Mouse (Mus musculus) bone marrow macrophage, adult 2 months (primary cell): ENCODE results near the gene Ephb2. TPM values are rescaled to one million over a fixed set of nuclear protein-coding genes. Genes with fewer than 3 reads are reported as not detected.

ENCODE experiments used
- H3K27ac ChIP-seq: 2 replicates; pipeline ENCODE4 v1.5.1; 2012; ENCODE audit warnings: low read depth, low read length; ENCODE audit not compliant: insufficient read depth
- H3K4me1 ChIP-seq: 2 replicates; pipeline ENCODE4 v1.6.1; 2012; ENCODE audit warnings: low read length; ENCODE audit not compliant: control insufficient read depth, insufficient read depth
- H3K4me3 ChIP-seq: 2 replicates; pipeline ENCODE4 v1.5.1; 2012; ENCODE audit warnings: mild to moderate bottlenecking, low read length, moderate library complexity; ENCODE audit not compliant: insufficient read depth
- CTCF ChIP-seq: IDR thresholded peaks from 2 replicates; pipeline ENCODE4 v1.5.1; 2012; ENCODE audit warnings: low read depth, mild to moderate bottlenecking, low read length, moderate library complexity
- POLR2A ChIP-seq: IDR thresholded peaks from 2 replicates; pipeline ENCODE4 v1.6.1; 2012; ENCODE audit warnings: mild to moderate bottlenecking, low read depth, low read length, borderline replicate concordance
- polyA plus RNA-seq: library from polyadenylated mRNA; stranded (reverse); fragments of >200 nt; gene quantifications from 2 replicates; pipeline ENCODE4 v1.2.4, GENCODE M21; 2012; ENCODE audit not compliant: missing spikeins, insufficient read depth, insufficient read length

Gene Ephb2
- polyA plus RNA-seq, 1 experiment = not detected

DNA sequence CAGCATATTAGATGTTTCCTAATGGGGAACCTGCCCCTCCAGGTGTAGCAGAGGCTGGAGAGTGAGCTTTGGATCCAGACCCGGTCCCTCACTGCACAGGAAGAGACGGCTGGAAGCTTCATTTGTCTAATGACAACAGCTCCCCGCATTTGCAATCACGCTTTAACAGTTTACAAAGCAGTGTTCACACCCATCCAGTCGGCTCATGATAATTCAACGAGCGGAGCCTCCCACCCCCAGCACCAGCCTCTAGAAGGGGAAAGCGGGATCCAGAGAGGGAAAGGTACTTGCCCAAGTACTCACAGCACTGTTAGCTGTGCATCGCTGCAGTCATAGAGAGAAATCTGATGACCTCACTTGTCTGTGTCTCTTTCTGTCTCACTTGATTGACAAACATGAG, 2.7 kb upstream of the Ephb2 start:
- no peak overlapping the region for H3K27ac ChIP-seq
- TF ChIP-seq CTCF (no peak), POLR2A (no peak)
- H3K4me1 ChIP-seq = peaks cover 11% of the 10 kb centered on the region
- no peak overlapping the region for H3K4me3 ChIP-seq

DNA sequence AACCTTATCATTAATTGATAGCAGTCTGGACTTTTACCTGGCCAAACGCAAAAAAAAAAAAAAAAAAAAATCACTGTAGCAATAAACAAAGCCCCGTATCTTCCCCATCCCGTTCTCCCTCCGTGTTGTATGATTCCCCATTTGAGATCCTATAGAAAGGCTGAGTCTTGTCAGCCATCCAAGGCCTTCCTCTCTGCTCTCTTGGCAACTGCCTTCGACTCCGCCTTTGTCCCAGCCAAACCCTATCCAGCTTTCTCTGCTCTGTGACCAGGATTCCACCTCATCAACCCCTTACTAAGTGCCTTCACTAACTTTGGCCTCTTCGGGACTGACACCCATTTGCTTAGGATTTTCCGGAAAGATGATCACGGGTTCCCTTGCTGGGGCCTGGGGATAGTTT, 2.2 kb upstream of the Ephb2 start:
- no peak for TF ChIP-seq POLR2A

DNA sequence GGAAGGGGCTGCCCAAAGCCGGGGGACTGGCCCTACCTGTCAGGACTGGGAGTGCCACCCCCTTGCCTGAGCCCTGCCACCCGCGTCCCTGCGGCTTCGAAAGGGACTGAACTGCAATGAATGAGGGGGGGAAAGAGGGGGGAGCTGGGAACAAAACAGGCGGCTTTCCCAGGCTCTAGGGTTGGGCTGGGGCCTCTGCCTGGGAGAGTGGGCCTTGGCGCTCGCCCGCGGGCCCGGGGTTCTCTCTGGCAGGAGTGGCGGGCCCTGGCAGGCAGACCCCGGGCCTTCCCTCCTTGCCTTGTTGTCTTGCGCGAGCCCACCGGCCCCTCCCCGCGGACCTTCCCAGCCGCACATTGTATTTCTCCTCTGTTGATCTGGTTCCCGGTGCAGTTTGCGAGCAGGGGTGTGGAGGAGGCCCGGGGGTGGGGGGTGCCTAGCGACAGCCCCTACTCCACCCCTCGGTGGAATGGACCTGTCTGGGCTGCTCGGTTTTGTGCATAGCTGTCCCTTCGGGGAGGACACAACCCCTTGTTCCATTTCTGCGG, 671 bp upstream of the Ephb2 start:
- TF ChIP-seq CTCF (no peak), POLR2A (no peak)
- no peak overlapping the region for H3K27ac ChIP-seq
- H3K4me1 ChIP-seq = peaks cover 3% of the 10 kb centered on the region
- H3K4me3 ChIP-seq = 0 out of 2 replicates have a peak overlapping the region, but pooled peaks have one; percentile 33

More for the DNA sequence above, 2.2 kb upstream of the Ephb2 start:
- Histone ChIP-seq H3K4me1 (peaks cover 11% of the 10 kb centered on the region), H3K27ac (no peak overlapping the region), H3K4me3 (no peak overlapping the region)

DNA sequence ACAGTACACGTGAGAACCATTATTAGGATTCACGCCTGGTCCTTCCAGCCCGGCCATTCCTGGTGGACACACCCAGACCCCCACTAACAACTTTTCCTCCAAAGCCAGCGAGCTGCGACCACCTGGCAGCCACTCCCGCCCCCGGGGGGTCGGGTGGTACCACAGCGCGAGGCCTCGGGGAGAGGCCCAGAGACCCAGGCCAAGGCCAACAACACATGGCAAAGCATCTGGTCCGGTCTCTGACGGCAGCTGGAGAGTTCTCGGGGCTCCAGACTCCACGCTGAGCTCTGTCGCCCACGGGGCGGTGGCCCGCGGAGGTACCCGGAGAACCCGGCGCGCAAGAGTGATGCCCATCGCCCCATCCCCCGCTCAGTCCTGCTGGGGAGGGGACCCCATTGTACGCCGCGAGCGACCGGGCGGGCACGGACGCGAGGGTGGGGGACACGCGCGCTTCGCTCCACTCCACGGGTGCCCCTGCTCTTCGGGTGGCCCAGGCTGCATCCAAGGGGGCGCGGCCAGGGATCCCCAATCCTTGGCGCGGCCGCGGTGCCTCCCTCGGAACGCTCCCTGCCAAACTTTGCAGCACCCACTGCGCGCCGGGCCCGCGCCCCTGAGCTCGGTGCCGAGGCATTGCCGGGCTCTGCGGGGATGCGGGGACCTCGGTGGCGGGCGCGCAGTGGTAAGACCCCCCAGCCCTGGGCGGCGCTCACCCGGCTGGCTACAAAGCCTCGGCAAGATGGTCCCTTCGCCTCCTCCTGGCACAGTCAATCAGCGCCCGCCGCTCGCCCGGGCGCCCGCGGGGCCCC, 770 bp downstream of the Ephb2 start:
- H3K4me3 ChIP-seq = peak overlapping the region; percentile 33
- no peaks in the 10 kb centered on the region for H3K4me1 ChIP-seq
- TF ChIP-seq CTCF (no peak), POLR2A (no peak)
- no peak overlapping the region for H3K27ac ChIP-seq

DNA sequence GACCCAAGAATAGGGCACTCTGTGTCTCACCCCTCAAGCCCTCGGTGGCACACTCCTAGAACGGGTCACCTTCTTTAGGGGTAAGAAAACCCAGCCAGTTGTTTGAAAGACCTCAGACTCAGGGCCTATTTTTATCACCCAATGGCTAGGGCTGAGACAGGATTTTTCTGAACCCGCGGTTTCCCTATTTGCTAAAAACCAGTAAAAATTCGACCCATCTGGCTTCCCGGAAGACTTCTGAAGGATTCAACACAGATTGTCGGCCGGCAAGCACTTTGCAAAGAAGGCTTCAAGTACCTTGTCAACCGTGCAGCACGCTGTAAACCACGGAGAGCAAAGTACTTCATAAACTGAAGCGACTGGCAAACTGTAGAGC, 1.4 kb downstream of the Ephb2 start:
- Histone ChIP-seq H3K4me1 (no peaks in the 10 kb centered on the region), H3K27ac (no peak overlapping the region), H3K4me3 (no peak overlapping the region)
- no peak for TF ChIP-seq CTCF
- no peak for TF ChIP-seq POLR2A

DNA sequence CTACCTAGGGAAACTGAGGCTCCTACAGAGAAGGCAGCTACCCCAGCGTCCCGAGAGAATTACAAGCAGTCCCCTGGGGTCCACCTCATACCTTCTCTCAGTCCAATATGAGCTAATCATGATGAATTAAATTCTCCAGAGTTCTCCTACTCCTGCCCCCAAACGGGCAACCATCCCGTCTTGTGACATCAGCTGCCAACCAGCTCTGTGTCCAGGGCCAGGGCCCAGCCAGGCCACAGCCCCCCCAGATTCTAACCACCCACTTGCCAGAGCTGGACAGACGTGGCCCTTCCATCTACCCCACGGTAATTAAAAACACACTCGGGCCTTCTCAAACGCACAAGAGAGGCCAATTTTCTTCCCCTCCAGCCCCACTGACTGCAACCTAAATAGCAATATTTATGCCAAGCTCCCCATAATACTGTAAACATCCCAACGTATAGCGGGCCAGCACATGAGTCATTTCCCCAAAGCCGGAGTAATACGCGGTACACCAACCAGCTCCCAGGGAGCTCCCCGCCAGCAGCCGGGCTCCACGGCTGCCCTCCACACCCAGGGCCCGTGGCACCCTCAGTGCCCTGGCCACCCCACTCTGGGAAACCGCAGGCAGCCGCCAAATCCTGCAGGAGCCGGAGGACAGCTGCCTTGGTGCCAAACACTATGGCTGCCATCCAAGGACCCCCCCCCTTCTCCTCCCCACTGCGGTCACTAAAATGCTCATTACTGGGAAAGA, 2.0 kb downstream of the Ephb2 start:
- H3K4me3 ChIP-seq = no peak overlapping the region
- no peaks in the 10 kb centered on the region for H3K4me1 ChIP-seq
- TF ChIP-seq POLR2A (no peak), CTCF (no peak)

DNA sequence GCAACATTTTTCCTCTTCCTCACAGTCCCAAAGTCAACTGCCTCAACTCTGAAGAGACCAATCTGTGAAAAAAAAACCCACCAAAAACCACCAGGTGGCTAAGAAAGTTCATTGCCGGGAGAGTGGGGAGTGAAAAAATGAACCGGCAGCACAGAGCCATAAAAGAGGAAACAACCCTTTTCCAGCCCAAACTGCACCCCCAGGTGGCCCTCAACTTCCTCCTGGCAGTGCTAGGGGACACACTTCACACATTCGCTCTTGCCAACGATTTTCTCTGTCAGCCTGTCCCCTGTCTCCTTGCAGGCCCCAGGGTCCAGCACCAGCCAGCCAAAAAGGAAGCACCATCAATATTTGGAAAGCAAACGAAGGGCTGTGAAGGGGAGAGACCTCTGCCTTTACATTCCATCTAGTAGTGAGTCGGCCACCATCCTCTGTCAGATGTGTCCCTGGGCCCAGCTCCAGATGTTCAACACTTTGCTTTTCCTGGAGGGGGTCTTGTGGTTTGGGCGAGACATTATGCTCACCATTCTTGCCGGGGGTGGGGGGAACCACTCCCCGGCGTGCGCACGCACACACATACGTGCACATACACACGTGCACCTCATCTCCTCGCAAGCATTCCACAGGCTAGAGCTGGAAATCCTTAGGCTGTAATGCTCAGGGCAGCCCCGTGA, 3.1 kb downstream of the Ephb2 start:
- TF ChIP-seq CTCF (no peak), POLR2A (no peak)
- H3K4me3 ChIP-seq = no peak overlapping the region
- no peak overlapping the region for H3K27ac ChIP-seq
- H3K4me1 ChIP-seq = no peaks in the 10 kb centered on the region

More for the DNA sequence above, 2.0 kb downstream of the Ephb2 start:
- no peak overlapping the region for H3K27ac ChIP-seq

DNA sequence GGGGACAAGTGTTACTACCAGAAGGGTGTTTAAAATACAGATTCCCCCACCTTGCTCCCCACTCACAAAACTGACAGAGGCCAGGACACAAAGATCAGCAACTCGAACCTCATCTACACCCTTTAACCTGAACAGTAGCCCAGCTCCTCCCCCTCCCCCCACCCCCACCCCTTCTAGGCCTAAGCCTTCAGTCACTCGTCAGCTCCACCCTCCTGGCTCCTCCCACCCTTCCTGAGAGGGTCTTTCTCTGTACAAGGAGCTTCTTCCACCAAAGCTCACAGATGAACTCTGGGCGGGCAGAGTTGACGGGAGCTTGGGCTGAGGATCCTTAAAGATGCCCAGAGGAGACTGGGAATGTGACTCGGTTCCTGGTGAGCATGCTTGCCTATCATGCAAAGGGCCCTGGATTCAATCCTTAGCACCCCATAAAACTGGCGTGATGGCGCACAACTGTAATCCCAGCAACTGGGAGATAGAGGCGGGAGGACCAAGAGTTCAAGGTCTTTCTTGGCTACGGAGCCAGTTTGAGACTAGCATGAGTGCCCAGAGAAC, 5.4 kb downstream of the Ephb2 start:
- Histone ChIP-seq H3K4me1 (no peaks in the 10 kb centered on the region), H3K27ac (no peak overlapping the region), H3K4me3 (no peak overlapping the region)
- TF ChIP-seq POLR2A (no peak), CTCF (no peak)

DNA sequence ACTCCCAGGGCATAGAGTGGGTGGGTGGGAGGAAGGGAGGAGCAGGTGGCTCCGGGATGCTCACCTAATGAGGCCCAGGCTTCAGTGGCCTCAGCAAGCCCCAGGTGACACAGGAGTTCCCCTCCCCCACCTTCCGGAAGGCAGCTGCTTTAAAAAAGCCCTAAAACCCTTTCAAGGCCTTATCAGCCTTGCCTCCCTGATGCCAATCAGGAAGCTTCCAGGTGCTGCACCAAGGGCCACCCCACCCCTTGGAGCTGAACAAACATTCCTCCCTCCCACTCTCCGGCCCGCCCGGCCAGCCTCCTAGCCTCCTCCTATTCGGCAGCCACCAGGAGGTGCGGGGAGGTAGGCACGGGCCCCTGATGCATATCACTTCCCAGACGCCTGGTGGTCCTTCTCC, 6.0 kb downstream of the Ephb2 start:
- no peak overlapping the region for H3K27ac ChIP-seq
- no peaks in the 10 kb centered on the region for H3K4me1 ChIP-seq
- no peak for TF ChIP-seq CTCF
- H3K4me3 ChIP-seq = no peak overlapping the region
